25 mouse cellular contexts compared by ENCODE assay signal in genomic region chr12:104175636-104176035, GRCm38 (mm10). TPM values are rescaled to one million over a fixed set of nuclear protein-coding genes. Genes with fewer than 3 reads are reported as not detected.
"Had no signal": no experiment of that assay in that cellular context is flagged by ENCODE, and none has a peak within 500 bp of the region (broad histone marks: within the 10 kb centered on the region; RNA-seq: fewer than 3 reads in every experiment).

No protein-coding gene starts in this region.

- H3K27me3 ChIP-seq: liver, embryonic 13.5 days; lung, embryonic 15.5 days had no signal

- H3K9me3 ChIP-seq: liver, embryonic 13.5 days; lung, embryonic 15.5 days had no signal

- H3K4me1 ChIP-seq: liver, embryonic 13.5 days; lung, embryonic 15.5 days had no signal

- H3K4me3 ChIP-seq: left cerebral cortex, adult 2 months; liver, embryonic 13.5 days; lung, embryonic 15.5 days had no signal

- H3K9ac ChIP-seq: liver, embryonic 13.5 days; lung, embryonic 15.5 days had no signal

- H3K36me3 ChIP-seq: liver, embryonic 13.5 days; lung, embryonic 15.5 days had no signal

- DNase-seq: kidney, adult 18-20 months; kidney, adult 9 months; kidney, postnatal 14 days; kidney, postnatal 4 days; layer of hippocampus, postnatal 36 days; liver, embryonic 13.5 days; midbrain, embryonic 14.5 days; thymus, adult 18-20 months; thymus, postnatal 36 days had no signal

- H3K27ac ChIP-seq: left cerebral cortex, adult 2 months; liver, embryonic 13.5 days; lung, embryonic 15.5 days had no signal

- H3K4me2 ChIP-seq: liver, embryonic 13.5 days; lung, embryonic 15.5 days; midbrain, embryonic 11.5 days had no signal

RNA-seq across cellular contexts. Expression of gene Serpina3c, which starts 22.0 kb away (rescaled TPM):
- total RNA-seq: left cerebral cortex, adult 2 months; left cerebral cortex, postnatal 10 days; left cerebral cortex, postnatal 36 days; megakaryocyte progenitor cell, adult 5-6 weeks; megakaryocyte-erythroid progenitor cell, adult 5-6 weeks; midbrain, postnatal 0 days had no signal
- polyA plus RNA-seq: kidney, embryonic 16.5 days; limb, embryonic 11.5 days; liver, embryonic 13.5 days; midbrain, embryonic 11.5 days; midbrain, embryonic 14.5 days; midbrain, postnatal 0 days; neural tube, embryonic 11.5 days; neural tube, embryonic 14.5 days; stomach, embryonic 16.5 days had no signal

RNA-seq across cellular contexts. Expression of gene Serpina3f, which starts 38.7 kb away (rescaled TPM):
- total RNA-seq: layer of hippocampus, adult 18-20 months; layer of hippocampus, postnatal 10 days; left cerebral cortex, adult 2 months; left cerebral cortex, postnatal 10 days; left cerebral cortex, postnatal 36 days had no signal
- polyA plus RNA-seq: limb, embryonic 11.5 days; neural tube, embryonic 11.5 days; neural tube, embryonic 14.5 days had no signal

RNA-seq across cellular contexts. Expression of gene Serpina3b, which starts 47.8 kb away (rescaled TPM):
- total RNA-seq: layer of hippocampus, adult 18-20 months; layer of hippocampus, postnatal 10 days; layer of hippocampus, postnatal 36 days; left cerebral cortex, adult 2 months; left cerebral cortex, postnatal 10 days; left cerebral cortex, postnatal 36 days; megakaryocyte progenitor cell, adult 5-6 weeks; megakaryocyte-erythroid progenitor cell, adult 5-6 weeks; midbrain, postnatal 0 days had no signal
- polyA plus RNA-seq: kidney, embryonic 16.5 days; limb, embryonic 11.5 days; lung, embryonic 15.5 days; midbrain, embryonic 11.5 days; midbrain, embryonic 14.5 days; midbrain, postnatal 0 days; neural tube, embryonic 11.5 days; neural tube, embryonic 14.5 days; small intestine, adult 2 months; stomach, embryonic 16.5 days had no signal
